Mouse (Mus musculus): Measurements from ENCODE around the gene Srd5a1. TPM values are rescaled to one million over a fixed set of nuclear protein-coding genes. Genes with fewer than 3 reads are reported as not detected.
"Not testable (repeated sequence)": the region's sequence is repeated elsewhere in the genome, so short reads cannot be mapped to it uniquely, and the experiment has no call there.

Srd5a1 gene
- total RNA-seq, 1 experiment from 2014 or later: 2.8 TPM

- ATAC-seq (replicated peaks in 1 of 2; ENCODE audit: insufficient read depth in 1 of 2, low FRiP score in 2 of 2, low TSS enrichment in 1 of 2, low read depth in 1 of 2, poor library complexity in 2 of 2, severe bottlenecking in 2 of 2): no peak
Observed at GRCm38 (mm10) chr13:69591338-69591737, 19.9 kb downstream of the Srd5a1 start.

GRCm38 (mm10) chr13:69588263-69588662, 23.0 kb downstream of the Srd5a1 start:
- no peak for ATAC-seq (replicated peaks in 1 of 2; ENCODE audit: insufficient read depth in 1 of 2, low FRiP score in 2 of 2, low TSS enrichment in 1 of 2, low read depth in 1 of 2, poor library complexity in 2 of 2, severe bottlenecking in 2 of 2)

GRCm38 (mm10) chr13:69587849-69588248, 23.4 kb downstream of the Srd5a1 start:
- no peak for ATAC-seq (replicated peaks in 1 of 2; ENCODE audit: insufficient read depth in 1 of 2, low FRiP score in 2 of 2, low TSS enrichment in 1 of 2, low read depth in 1 of 2, poor library complexity in 2 of 2, severe bottlenecking in 2 of 2)

- ATAC-seq (replicated peaks in 1 of 2; ENCODE audit: insufficient read depth in 1 of 2, low FRiP score in 2 of 2, low TSS enrichment in 1 of 2, low read depth in 1 of 2, poor library complexity in 2 of 2, severe bottlenecking in 2 of 2): no peak
Observed at GRCm38 (mm10) chr13:69586337-69586736, 24.9 kb downstream of the Srd5a1 start.

GRCm38 (mm10) chr13:69585828-69586227, 25.4 kb downstream of the Srd5a1 start:
- ATAC-seq (replicated peaks in 1 of 2; ENCODE audit: insufficient read depth in 1 of 2, low FRiP score in 2 of 2, low TSS enrichment in 1 of 2, low read depth in 1 of 2, poor library complexity in 2 of 2, severe bottlenecking in 2 of 2): no peak

- ATAC-seq (replicated peaks in 1 of 2; ENCODE audit: insufficient read depth in 1 of 2, low FRiP score in 2 of 2, low TSS enrichment in 1 of 2, low read depth in 1 of 2, poor library complexity in 2 of 2, severe bottlenecking in 2 of 2): no peak
Observed at GRCm38 (mm10) chr13:69583591-69583990, 27.7 kb downstream of the Srd5a1 start.

GRCm38 (mm10) chr13:69582411-69582810, 28.8 kb downstream of the Srd5a1 start:
- no peak for ATAC-seq (replicated peaks in 1 of 2; ENCODE audit: insufficient read depth in 1 of 2, low FRiP score in 2 of 2, low TSS enrichment in 1 of 2, low read depth in 1 of 2, poor library complexity in 2 of 2, severe bottlenecking in 2 of 2)

- no peak for ATAC-seq (replicated peaks in 1 of 2; ENCODE audit: insufficient read depth in 1 of 2, low FRiP score in 2 of 2, low TSS enrichment in 1 of 2, low read depth in 1 of 2, poor library complexity in 2 of 2, severe bottlenecking in 2 of 2)
Observed at GRCm38 (mm10) chr13:69577181-69577834, 33.9 kb downstream of the Srd5a1 start.

- no peak for ATAC-seq (replicated peaks in 1 of 2; ENCODE audit: insufficient read depth in 1 of 2, low FRiP score in 2 of 2, low TSS enrichment in 1 of 2, low read depth in 1 of 2, poor library complexity in 2 of 2, severe bottlenecking in 2 of 2)
Observed at GRCm38 (mm10) chr13:69576676-69577075, 34.6 kb downstream of the Srd5a1 start.

- no peak for ATAC-seq (replicated peaks in 1 of 2; ENCODE audit: insufficient read depth in 1 of 2, low FRiP score in 2 of 2, low TSS enrichment in 1 of 2, low read depth in 1 of 2, poor library complexity in 2 of 2, severe bottlenecking in 2 of 2)
Observed at GRCm38 (mm10) chr13:69572594-69572993, 38.6 kb downstream of the Srd5a1 start.

- no peak for ATAC-seq (replicated peaks in 1 of 2; ENCODE audit: insufficient read depth in 1 of 2, low FRiP score in 2 of 2, low TSS enrichment in 1 of 2, low read depth in 1 of 2, poor library complexity in 2 of 2, severe bottlenecking in 2 of 2)
Observed at GRCm38 (mm10) chr13:69569201-69569600, 42.0 kb downstream of the Srd5a1 start.

GRCm38 (mm10) chr13:69565401-69565800, 45.8 kb downstream of the Srd5a1 start:
- ATAC-seq (replicated peaks in 1 of 2; ENCODE audit: insufficient read depth in 1 of 2, low FRiP score in 2 of 2, low TSS enrichment in 1 of 2, low read depth in 1 of 2, poor library complexity in 2 of 2, severe bottlenecking in 2 of 2): not testable (repeated sequence)

GRCm38 (mm10) chr13:69564573-69564972, 46.7 kb downstream of the Srd5a1 start:
- no peak for ATAC-seq (replicated peaks in 1 of 2; ENCODE audit: insufficient read depth in 1 of 2, low FRiP score in 2 of 2, low TSS enrichment in 1 of 2, low read depth in 1 of 2, poor library complexity in 2 of 2, severe bottlenecking in 2 of 2)

GRCm38 (mm10) chr13:69563905-69564304, 47.3 kb downstream of the Srd5a1 start:
- no peak for ATAC-seq (replicated peaks in 1 of 2; ENCODE audit: insufficient read depth in 1 of 2, low FRiP score in 2 of 2, low TSS enrichment in 1 of 2, low read depth in 1 of 2, poor library complexity in 2 of 2, severe bottlenecking in 2 of 2)

GRCm38 (mm10) chr13:69562654-69563574, 48.3 kb downstream of the Srd5a1 start:
- no peak for ATAC-seq (replicated peaks in 1 of 2; ENCODE audit: insufficient read depth in 1 of 2, low FRiP score in 2 of 2, low TSS enrichment in 1 of 2, low read depth in 1 of 2, poor library complexity in 2 of 2, severe bottlenecking in 2 of 2)

GRCm38 (mm10) chr13:69562004-69562403, 49.2 kb downstream of the Srd5a1 start:
- ATAC-seq (replicated peaks in 1 of 2; ENCODE audit: insufficient read depth in 1 of 2, low FRiP score in 2 of 2, low TSS enrichment in 1 of 2, low read depth in 1 of 2, poor library complexity in 2 of 2, severe bottlenecking in 2 of 2): no peak

GRCm38 (mm10) chr13:69559291-69559961, 51.8 kb downstream of the Srd5a1 start:
- no peak for ATAC-seq (replicated peaks in 1 of 2; ENCODE audit: insufficient read depth in 1 of 2, low FRiP score in 2 of 2, low TSS enrichment in 1 of 2, low read depth in 1 of 2, poor library complexity in 2 of 2, severe bottlenecking in 2 of 2)

GRCm38 (mm10) chr13:69558098-69558660, 53.1 kb downstream of the Srd5a1 start:
- no peak for ATAC-seq (replicated peaks in 1 of 2; ENCODE audit: insufficient read depth in 1 of 2, low FRiP score in 2 of 2, low TSS enrichment in 1 of 2, low read depth in 1 of 2, poor library complexity in 2 of 2, severe bottlenecking in 2 of 2)

Measured in hematopoietic stem cell, adult 5-6 weeks (primary cell).